Mouse (Mus musculus) MEL-GATA-1-ER (cell line): ENCODE measurements at regions not wholly inside any gene's neighbourhood (a gene's known extent, or its start where the extent isn't known, plus 50 kb on each side); places are given as distances from the start of the nearest gene placed in this dataset.

Experiments used
- DNase-seq: peaks from one replicate; pipeline ENCODE4 v3.0.0-alpha.2; 2012; ENCODE audit warnings: low read depth; ENCODE audit errors: extremely low read depth

DNA sequence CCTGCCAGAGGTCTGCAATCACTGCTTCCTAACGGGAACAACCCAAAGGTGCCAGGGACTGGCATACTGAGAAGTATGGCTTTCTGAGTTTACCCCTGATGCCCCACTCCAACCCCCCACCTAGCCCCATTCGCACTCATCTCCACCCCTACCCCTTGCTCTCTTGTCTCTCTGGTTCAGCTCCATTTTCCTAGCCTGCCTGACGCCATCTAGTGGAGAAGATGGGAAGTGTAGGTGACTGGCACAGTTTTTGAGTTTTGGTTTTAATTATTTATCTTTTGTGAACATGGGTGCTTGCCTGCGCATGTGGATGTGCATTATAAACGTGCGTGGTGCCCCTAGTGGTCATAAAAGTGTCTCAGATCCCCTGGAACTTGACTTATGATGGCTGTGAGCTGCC is 352.3 kb upstream of the Hs6st1 start:
- DNase-seq, result no peak

GRCm38 (mm10) chr1:35717166-35717565 is 351.0 kb upstream of the Hs6st1 start:
- DNase-seq, result no peak

DNA sequence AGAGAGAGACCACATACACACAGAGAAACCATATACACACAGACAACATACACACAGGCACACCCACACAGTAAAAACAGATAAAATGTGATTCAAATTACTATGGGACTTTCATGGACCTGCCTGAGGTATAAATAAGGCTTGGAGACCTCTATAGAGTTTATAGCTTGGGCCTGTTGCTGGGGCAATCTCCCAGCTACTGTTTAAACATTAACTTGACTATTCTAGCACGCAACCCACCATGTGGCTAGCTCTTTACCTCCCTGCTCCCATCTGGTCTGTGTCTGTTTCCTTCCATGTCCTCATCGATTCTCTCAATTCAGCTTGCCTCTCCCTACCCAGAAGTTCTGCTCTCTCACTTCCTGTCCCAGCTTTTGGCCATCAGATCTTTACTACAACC is 350.5 kb upstream of the Hs6st1 start:
- no peak for DNase-seq

DNA sequence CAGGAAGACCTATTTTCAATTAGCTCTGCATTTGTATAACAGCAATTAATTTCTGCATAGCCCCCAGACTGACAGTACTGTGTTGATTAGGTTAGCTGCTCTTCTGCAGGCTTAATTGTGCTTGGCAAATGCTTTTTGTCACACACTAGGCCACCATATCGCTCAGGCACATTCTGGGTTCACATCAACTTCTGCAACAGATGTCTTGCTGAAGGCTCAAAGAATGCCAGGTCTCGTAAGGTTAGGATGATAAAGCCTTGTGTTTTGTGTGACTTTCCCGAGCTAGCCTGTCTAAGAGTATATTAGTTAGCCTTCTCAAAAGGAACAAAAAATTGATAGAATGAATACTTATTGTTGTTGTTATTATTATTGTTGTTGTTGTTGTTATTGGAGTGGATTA is 348.1 kb upstream of the Hs6st1 start:
- no peak for DNase-seq

GRCm38 (mm10) chr1:35724366-35724900 is 343.8 kb upstream of the Hs6st1 start:
- DNase-seq, result no peak

GRCm38 (mm10) chr1:35726596-35726995 is 341.6 kb upstream of the Hs6st1 start:
- no peak for DNase-seq

GRCm38 (mm10) chr1:35727310-35727990 is 340.8 kb upstream of the Hs6st1 start:
- no peak for DNase-seq

DNA sequence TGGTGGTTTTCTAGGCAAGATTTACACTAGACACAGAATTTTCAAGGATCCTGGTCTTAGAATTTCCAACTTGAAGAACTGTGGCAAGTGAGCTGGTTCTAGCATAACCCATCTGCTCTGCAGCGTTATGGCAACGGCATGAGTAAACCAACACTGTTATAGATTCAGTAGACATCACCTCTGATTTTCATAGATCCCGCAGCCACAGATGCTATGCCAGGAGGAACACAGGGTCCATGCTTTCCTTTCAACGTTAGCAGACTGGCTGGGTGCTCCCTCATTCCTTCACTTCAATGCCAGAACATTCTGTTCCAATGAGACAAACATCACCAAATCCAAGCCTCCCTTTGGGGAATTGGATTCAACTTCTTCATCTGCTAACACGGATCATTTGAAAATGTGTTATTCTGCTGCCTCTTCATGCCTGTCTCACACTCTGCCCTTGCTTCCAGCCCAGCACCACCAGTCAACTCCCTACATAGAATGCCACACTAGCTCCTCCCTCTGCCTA is 338.4 kb upstream of the Hs6st1 start:
- DNase-seq, result no peak

GRCm38 (mm10) chr1:35730309-35730708 is 337.9 kb upstream of the Hs6st1 start:
- no peak for DNase-seq

- DNase-seq, result no peak
Measured at GRCm38 (mm10) chr1:35736247-35736646, 332.0 kb upstream of the Hs6st1 start.

- no peak for DNase-seq
Measured at GRCm38 (mm10) chr1:35749603-35750002, 318.6 kb upstream of the Hs6st1 start.

DNA sequence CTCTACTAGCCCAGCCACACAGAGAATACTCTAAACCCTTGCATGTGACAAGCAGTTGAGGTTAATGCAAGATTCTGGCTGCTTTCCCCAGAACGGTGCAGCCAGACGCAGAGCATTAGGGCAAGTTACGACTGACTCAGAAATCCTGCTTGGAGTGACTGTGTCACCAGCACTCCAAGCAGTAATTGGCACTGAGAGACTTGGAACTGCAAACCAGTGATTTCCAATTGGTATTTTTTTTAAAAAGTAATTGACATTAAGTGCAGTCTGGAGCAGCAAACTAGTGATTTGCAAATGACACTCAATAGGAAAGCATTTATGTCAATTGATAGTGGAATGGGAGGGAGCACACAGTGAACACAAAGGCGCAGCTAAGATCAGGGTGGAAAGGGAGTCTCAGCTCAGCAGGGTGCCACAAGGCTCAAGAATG is 318.1 kb upstream of the Hs6st1 start:
- no peak for DNase-seq

DNA sequence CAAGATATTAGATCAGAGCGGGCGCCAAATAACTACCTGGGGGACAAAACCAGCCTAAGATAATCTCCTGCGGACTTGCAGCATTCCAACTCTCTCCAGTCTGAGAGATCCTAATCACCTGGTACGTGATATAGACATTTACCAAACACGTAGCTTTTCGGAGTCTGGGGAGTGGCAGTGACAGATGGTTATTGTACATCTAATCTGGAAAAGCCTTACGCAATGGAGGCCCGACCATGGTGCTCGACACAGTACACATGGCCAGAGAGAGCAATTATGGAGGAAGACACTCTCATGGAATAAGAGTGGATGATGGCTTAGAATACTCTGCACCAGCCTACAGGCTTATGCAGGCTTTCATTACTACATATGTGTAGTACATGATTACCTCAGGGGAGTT is 315.6 kb upstream of the Hs6st1 start:
- no peak for DNase-seq

- no peak for DNase-seq
Measured at GRCm38 (mm10) chr1:35754170-35754569, 314.0 kb upstream of the Hs6st1 start.

DNA sequence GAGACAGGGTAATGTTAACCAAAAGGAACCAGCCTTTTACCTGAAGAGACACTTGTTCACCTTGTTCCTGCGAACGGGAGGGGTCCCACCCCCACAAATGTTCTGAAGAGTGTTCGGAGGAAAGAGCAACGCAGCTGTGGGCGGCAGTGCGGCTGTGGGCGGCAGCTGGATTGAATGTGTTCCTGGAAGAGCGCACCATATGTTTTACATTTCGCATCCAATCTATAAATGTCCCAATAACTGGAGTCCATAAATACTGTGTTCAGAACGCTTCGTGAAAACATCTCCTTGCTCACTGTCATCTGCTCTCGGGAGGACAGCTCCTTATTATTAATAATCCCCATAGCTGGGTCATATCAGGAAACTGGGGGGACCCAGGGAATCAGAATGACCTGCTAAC is 309.2 kb upstream of the Hs6st1 start:
- DNase-seq, result no peak

DNA sequence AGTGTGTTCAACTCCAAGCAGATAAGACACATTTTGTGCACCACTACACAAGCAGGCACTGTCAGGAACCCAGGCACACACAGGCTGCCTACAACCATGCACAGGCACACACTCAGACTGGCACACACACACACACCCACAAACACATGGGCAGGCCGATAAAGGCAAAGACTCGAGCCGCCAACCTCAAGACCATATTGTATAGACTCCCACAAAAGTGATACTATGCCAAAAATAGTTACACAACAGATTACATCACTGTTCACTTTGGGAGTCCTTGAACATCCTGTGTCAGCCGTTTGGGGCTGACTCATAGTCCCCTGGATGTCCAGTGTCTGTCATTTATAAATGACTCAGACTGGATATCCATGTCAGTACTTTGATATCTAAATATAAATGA is 308.6 kb upstream of the Hs6st1 start:
- no peak for DNase-seq

- DNase-seq, result no peak
Measured at GRCm38 (mm10) chr1:35763051-35763450, 305.1 kb upstream of the Hs6st1 start.

GRCm38 (mm10) chr1:35763456-35763855 is 304.7 kb upstream of the Hs6st1 start:
- no peak for DNase-seq

GRCm38 (mm10) chr1:35764068-35764467 is 304.1 kb upstream of the Hs6st1 start:
- no peak for DNase-seq

DNA sequence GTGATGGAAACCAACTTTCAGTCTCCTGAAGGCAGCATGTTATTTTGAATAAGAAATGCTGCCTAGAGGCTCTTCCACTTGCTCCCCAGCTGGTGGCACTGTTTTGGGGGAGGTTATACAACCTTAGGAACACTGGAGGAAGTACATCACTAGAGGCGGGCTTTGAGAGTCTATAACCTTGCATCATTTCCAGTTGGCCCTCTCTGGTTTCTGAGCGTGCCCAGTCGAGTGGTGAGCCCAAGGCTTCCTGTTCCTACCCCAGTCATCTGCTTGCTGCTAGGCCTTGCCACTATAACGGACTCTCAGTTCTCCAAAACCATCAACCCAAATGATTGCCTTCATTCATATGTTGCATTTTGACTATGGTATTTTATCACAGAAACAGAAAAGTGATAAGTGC is 302.5 kb upstream of the Hs6st1 start:
- no peak for DNase-seq

DNA sequence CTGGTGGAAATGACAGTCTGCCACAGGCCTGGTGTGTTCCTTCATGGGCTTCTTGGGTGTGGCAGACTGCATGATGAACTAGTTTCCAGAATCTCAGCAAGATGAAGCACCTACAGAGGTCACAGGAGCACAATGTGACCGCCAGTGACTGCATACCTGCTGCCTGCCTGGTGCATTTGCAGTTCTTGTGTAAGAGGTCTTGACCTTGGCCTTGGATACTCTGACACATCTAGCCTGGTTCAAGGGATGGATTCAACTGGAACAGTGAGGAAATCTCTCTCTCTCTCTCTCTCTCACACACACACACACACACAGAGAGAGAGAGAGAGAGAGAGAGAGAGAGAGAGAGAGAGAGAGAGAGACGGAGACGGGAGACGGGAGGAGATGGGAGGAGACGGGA is 301.9 kb upstream of the Hs6st1 start:
- no peak for DNase-seq

- no peak for DNase-seq
Measured at GRCm38 (mm10) chr1:35772567-35772966, 295.6 kb upstream of the Hs6st1 start.

DNA sequence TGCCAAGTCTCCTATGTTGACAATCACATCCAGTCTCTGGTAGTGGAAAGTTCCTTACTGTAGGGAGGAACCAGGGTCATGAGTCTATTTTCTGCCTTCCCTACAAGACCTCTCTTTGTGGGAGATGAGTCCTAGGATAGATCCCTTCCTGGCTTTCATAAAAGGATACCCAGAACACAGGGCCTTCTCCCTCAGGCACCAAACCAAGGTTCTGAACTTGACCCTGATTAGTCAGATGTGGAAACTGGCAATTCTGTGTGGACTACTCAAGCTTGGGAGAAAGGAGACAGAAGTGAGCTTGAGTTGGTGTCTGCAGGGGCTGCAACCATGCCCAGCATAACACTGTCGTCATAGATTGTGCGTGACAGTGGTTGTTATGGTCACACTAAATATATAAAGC is 293.6 kb upstream of the Hs6st1 start:
- no peak for DNase-seq
